Mouse (Mus musculus) neural tube, embryonic 10.5 days (tissue): ENCODE measurements at regions not wholly inside any gene's neighbourhood (a gene's known extent, or its start where the extent isn't known, plus 50 kb on each side); places are given as distances from the start of the nearest gene placed in this dataset.

Experiments used
- DNase-seq: peaks from one replicate; pipeline ENCODE4 v3.0.0-alpha.2; 2017; ENCODE audit warnings: low spot score; ENCODE audit errors: extremely low spot score

DNA sequence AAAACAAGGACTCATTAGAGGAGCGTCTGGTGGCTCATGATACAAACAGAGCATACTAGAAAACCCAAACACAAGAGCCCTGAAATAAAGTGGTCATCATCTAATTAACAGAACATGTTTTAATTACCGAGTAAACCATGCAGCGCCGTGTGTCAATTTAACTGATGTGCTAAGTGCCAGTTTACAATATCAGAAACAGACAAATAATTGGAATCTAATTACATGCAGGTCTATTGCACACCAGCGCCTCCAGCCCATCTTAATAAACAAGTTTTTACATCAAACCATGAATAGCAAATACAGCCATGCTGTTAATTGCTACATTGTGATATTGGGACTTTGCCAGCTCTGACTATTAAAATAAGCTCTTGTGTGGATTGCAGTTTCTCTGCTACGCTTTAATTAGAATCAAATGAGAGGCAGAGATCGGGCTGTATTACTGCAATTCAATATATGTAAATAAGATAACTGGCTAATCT is 425.3 kb upstream of the Gm765 start:
- no peak for DNase-seq

DNA sequence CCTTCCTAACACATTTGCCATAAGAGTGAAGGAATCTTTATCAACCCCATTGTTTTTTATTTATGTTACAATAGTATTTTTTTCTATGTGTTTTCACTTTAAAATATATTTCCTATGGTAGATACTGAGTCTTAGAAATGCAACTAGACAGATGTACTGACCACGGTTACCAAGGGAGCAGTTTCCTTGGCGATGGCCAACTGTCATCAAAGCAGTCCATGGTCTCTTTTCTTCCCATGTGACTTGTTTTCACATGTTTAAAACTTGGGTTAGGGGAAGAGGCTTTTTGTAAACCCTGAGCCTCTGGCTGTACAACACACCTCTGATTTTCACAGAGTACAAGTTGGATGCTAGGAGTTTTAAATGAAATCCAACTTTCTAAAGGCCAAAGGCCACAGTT is 411.9 kb upstream of the Gm765 start:
- DNase-seq = no peak

DNA sequence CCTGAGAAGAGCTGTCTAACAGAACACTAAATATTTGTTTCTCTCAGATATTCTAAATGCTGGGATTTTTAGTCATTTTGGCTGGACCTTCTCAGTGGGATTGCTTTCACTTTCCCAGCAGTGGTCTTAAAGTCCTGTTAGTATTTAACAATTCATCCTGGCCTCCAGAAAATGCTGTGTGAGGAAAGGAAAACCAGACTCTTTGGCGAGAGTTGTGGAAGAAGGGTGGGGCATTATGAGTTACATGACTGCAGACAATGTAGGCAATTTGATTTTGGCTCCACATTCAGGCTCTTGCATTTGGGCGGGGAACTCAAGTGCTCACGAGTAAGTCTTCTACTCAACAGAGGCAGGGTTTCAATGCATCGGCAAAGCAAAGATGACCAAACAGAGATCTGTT is 406.1 kb upstream of the Gm765 start:
- DNase-seq = no peak

DNA sequence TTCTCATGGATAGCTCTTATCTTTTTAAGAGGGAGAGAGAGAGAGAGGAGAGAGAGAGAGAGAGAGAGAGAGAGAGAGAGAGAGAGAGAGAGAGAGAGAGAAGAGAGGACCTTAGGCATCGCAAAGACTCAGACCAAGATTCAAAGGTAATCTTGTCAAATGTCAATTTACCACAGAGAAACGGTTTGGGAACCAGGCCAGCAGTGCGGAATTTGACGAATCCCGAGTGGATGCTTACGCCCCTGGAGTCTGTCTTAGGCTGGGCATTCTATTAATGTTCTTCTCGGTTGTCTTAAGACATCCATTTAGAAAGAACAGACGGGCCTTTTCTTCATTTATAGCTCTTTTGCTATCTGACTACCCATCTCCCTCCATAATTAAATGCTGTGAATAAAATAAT is 404.4 kb upstream of the Gm765 start:
- DNase-seq = no peak

DNA sequence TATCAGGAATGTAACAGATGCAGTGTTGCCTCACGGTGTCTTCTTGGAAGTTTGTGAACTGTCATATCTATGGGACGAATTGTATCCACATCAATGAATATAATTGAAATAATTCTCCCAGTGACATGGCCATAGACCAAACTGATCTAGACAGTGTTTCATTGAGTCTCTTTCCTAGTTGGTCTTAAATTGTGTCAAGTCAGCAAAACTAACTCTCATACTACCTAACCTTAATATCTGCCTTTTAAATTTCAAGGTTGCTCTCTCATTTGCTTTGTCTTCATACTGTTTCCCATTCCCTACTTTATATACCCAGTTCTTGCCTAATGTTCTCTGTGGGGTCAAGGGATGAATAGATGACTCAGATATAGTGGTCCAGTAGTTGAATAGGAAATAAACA is 397.9 kb upstream of the Gm765 start:
- no peak for DNase-seq

DNA sequence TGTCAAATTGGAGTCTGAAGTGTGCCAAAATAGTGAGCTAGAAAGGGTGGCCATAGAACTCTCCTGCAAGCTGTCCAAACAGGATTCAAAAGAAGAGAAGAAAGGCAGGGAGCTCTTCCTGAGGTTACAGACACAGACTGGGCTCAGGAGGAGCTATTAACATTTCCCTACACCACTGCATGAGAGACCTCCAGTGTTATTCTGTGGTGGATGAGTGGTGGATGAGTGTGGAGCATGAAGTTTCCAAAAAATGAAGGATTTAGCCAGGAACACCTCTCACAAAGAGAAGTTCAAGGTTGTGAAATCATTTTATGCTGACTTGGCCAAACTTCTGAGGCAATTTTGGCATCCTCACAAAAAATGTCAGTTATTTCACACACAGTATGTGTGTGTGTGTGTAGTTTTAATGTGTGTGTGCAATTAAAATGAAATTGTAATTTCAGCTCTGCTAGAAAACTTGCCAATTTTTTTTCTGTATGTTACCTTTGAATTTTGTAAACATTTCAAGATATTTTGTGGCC is 388.5 kb upstream of the Gm765 start:
- DNase-seq = no peak

DNA sequence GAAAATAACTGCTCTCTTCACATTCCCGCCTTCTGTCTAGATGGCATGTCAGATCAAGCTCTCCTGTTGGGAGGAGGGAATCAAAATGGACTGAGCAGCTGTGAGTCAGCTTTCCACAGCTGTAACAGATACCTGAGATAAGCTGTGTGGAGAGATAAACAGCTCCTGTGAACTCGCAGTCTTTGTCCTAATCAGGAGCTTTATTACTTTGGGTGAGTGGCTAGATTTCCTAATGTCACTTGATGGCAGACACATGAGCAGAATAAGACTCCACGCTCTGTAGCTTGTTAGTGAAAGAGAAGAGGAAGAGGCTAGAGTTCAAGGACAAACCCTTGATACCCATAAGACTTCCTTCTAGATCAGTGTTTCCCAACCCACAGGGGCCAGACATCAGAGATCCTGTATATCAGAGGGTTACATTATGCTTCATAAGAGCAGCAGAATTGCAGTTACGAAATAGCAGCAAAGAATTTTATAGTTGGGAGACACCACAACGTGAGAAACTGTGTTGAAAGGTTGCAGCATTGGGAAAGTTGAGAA is 384.1 kb upstream of the Gm765 start:
- DNase-seq = no peak

DNA sequence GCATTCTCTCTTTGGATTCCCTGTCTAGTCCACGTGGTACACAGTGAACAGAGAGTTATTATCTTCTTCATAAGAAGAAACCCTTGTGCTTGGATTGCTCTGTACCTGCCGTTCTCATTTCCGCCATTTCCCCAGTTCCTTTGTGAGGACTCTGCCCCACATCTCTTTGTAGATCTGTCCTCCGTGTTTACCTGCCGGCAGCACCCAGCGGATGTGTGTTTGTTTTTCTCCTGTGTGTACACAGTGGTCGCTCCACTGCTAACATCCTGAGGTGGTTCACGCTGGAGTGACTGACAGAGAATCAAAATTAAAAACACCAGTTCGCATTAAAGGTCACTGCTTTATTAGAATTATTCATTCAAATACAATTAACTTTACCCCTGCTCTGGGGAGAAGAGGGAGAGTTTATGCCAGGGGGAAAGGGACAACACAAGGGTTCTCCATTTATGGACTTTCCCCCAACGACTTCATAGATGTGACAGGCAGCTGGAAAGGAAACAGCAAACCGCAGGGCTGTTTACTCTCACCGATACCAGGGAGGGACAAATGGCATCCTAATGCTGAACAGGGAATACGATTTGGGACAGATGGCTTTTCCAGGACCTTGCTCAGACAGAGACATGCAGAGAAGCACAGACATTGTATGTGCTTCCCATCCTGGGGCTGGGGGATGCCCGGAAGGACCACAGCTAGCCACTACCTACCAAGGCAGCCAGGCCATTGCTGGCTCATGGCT is 362.5 kb upstream of the Gm765 start:
- DNase-seq = no peak

DNA sequence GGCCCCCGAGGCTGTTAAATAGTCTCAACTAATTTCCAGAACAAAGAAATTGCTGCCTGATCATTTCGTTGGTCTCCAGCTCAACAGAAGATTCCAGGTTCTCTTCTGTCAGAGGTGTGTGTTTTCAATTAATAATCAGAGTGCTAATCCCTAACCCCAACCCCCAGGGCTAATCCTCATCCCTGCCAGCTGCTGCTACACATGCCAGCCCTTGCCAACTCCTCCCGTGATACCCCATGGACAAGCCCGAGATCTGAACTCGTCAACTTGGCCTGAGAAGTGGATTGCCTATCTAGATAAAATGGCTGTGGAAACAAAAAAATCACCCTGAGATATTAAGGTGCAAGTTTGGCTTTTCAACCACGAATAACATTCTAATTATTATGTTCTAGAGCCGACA is 355.0 kb upstream of the Gm765 start:
- DNase-seq = no peak

DNA sequence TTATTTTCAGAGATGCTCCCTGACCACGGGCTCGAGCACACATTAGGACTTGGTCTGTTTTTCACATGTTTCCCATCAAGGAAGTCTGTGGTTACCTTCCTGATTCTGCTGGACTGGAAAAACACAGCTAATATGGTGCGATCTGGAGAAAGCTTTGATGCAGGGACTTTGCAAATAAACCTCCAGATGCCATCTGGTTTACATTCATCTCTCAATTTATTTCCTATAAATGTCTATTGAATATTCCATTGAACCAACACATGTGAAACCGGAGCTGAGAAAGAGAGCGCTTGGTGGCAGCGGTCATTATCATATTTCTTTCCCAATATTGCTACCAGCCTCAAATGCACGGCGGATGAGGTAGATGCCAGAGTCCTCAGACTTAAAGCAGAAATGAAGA is 350.9 kb upstream of the Gm765 start:
- no peak for DNase-seq

DNA sequence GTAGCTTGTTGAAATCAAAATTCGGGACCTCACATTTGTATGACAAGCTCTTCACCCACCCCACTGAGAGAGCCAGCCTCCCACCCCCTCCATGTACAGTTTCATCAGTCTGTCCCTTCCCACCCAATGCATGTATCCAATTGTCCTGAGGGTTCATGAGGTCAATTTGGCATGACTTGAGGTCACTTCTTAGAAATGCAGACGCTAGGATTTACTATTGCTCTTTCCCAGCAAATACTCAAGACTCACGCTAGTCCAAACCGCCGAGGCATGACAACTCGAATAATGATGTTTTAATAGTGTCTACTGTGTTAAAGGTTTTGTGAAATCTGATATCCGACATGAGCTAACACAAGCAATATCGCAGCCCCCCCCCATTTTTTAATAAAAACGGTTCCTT is 347.6 kb upstream of the Gm765 start:
- no peak for DNase-seq

DNA sequence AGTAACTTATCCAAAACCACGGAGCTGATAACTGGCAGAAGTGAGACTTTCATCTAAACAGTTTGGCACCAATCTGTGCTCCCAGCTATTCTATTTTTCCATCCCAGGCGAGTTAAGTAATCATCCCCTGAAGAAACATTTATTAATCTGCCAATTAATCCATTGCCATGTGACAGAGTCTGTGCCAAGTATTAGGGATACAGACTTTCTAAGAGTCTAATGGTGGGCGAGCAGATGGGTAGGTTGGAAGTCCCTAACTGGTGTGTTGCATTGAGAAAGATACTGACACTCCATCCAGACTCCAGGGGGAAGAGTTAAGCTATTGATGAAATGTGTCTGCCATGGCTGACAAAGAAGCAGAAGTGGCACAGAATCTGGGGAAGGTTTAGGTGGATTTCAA is 346.8 kb upstream of the Gm765 start:
- no peak for DNase-seq

DNA sequence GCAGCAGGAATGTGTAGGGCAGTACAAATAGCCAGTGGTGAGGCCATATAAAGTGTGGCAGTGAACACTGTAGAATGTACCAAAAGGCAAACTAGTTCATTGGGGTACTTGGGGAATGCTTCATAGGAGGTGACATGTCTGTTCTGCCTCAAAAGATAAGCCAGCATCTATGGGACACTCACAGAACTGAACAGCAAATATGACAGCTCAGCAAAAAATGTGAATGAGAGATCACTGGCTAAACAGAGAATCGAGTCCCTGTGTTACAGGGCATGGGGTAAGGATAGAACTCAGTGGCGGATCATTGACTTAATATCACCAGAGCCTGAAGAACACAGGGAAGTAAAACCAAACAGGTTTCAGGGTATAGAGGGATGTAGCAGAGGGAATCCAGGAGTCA is 346.1 kb upstream of the Gm765 start:
- DNase-seq = no peak

DNA sequence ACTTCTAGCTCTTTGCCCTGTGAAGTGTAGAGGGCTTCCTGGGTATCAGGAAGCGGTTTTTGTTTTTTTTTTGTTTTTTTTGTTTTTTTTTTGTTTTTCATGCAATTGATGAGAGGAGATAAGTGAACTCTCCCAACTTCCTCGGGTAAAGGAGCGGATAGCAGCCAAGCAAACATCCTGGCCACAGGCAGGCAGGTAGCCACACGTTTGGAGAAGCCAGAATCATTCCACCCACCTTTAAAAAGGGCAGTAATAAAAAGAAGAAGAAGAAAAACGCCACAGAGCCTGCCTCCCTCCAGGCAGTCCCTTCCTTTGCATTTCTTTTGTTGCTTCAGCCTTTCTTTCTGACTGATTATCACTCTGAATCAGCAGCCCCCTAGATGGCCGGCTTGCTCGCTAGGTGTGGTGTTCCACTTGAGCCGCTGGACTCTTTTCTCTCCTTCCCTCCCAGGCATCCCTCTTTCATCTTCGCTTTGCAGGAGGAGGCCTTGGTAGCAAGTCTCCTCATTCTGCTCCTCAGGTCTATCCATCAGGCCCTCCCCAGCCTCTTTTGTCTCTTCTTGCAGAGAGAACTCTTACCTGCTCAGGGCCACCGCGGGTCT is 323.9 kb upstream of the Gm765 start:
- no peak for DNase-seq

DNA sequence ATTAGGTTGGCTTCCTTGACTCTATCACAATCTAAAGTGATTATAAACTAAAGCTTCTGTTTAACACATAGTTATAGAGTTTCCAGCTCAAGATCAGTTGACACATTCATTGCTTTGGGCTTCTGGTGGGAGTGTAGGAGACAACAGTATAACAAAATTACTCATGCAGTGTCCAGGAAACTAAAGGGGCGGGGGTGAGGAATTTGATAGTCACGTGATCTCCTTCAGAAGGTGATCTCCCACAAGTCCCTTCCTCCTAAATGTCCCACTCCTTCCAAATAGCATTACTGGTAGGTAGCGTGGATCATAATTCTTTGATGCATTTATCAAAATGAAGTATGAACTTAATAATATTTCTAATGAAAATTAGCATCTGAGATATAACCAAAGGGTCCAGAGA is 309.3 kb upstream of the Gm765 start:
- DNase-seq = no peak

DNA sequence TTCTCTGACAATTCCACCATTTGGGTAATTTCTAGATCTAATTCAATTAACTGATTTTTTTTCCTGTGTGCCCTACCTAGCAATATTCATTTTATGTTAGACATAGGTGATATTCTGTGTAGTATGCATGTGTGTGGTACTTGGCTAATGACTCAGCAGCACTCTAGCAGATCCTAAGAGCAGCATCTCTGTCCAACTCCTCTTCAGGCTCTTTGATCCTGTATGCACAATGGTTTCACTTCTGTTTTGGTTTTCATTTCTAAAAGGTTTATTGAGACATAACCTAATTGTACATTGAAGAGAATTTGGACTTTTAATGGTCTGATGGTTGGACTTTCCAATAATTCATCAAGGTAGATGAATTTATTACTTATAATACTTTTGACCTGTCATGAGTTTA is 308.8 kb upstream of the Gm765 start:
- DNase-seq = no peak

DNA sequence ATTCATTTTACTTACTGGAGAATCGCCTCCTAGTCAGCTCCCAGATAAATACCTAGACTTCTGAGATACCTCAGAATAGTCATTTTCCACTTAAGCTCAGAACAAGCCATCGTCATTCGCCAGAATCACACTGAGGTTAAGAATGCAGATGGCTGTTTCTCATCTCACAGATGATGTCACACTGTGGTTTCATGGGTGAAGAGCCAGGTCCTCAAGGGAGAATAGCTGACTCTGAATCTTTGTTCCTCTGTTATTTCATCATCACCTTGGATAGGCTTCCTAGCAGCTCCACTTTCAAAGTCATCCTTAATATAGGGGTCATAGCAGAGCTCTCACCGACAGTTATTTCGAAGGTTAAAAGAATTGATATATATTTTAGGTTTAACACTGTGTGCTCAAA is 297.8 kb upstream of the Gm765 start:
- no peak for DNase-seq

DNA sequence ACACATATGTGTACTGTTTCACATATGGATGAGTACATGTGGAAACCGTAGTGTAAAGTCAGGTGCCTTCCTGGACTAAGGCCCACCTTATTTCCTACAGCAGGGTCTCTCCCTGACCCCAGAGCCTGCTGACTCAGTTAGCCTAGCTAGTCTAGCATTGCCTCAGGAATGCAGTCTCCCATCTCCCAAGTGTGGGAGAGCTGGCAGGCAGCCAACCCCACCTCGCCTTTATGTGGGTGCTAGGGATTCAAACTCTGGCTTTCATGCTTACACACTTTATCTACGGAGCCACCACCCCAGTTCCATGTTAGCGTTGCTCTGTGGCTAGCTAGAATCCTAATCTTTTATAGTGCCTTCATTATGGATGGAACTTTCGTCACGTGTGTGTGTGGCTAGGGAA is 293.3 kb upstream of the Gm765 start:
- DNase-seq = no peak

DNA sequence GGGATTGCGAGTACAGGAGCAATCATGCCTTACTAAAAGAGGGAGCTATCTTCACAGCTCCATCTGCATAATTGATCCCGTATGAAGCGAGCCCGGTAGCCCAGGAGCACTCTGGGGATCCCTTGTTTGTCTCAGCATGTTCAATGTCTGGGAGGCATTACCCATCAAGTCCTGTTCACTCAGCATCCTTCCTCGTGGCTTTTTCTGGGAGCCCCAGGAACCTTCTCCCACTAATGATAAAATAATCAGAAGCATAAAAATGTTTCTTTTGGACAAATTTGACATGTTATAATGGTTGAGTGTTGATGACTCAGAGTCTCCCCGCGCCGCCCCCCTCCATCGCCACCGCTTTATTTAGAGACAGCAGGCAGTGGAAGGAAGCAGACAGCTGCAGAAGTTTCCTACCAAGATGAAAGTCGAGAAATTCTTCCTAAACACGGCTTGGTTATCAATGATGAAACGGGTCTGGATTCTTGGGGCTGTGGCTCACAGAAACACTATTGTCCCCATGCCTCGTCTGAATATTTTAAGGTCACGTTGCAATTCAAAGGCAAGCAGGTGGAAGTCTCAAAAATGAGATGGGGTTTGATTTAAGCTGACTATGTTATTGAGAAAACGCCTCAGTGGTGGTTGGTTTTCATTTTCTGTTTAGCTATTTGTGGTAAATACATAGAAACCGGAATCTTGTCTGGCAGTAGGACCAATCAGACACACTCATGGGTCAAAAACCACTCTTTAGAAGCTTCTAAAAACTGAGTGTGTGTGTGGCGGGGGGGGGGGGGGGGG is 289.9 kb upstream of the Gm765 start:
- DNase-seq = peak; percentile 30

DNA sequence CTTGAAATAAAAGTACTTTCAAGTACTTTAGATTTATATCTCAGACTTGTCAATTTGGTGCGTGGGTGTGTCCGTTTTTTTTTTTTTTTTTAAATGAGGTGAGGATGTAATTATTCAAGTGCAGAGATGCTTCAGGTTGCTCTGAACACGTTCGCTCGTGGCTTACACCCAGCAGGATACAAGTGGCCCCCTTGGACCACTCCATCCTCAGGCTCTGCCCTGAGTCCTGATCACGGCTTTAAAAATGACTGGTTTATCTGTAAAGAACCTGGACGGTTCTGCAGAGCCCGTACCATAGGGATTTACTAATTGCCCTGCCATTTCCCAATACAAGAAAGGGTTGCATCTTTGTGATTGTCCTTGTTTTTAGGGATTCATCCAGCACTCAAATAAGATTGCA is 288.7 kb upstream of the Gm765 start:
- DNase-seq = no peak

DNA sequence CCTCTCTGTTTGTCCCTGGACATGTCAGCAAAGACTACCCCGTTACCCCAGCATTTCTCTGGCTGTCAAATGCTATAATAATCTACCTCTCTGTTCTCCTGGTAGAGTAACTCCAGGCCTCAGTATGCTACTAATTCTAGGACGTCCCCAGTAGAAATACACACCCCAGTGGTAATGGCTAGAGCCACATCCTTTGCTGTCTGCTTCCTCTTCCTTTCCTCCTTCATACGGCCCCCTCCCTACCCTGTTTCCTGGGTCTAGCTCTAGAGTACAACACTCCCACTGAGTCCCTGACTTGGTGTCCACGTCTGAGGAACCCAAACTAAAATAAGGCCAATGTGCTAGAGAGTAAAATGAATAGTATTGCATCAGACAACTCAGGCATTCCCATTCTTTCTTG is 287.1 kb upstream of the Gm765 start:
- no peak for DNase-seq

DNA sequence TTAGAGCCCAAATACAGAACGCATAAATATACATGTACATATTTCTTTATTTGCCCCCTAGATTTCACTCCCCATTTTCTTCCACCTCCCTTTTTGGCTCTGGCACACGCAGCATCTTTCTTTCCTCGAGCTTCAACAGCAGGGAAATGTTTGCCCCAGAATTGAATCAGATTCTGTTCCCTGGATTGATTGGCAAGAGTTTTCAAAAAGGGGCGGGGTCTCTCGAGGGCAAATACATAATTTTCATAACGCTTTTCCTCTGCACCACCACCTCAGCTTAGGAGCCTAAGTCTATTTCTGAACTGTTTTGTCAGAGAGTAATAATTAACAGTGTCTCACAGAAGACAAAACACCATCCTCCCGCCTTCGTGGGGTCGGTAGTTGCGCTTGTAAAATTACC is 283.9 kb upstream of the Gm765 start:
- no peak for DNase-seq
